Mouse (Mus musculus): ENCODE measurements around the gene Gm3127.
"Not testable (repeated sequence)": the region's sequence is repeated elsewhere in the genome, so short reads cannot be mapped to it uniquely, and the experiment has no call there.

The Gm3127 gene

DNA sequence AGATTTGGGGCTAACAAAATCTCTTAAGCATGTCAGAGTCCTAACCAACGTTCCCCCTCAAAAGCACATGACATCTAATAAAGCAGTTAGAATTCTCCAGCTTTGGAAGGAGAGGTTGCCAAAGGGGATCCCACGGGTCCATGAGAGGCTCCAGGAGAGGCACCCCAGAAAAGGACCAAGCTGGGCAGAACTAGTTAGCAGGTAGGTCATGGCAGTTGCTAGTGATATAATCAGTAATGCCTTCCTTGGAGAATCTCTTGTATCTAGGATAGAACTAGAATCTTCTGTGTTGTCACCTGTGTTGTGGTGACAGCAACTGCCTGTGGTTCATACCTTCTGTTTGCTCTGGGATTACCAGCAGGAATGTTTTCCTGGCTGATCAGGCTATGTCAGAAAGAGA, at the start of gene Gm3127:
Gene Gm3127, plus strand, starts transcription at position 301 of the 400 bp plus-strand sequence.
- DNase-seq (ENCODE audit: low spot score), result not testable (repeated sequence)

DNA sequence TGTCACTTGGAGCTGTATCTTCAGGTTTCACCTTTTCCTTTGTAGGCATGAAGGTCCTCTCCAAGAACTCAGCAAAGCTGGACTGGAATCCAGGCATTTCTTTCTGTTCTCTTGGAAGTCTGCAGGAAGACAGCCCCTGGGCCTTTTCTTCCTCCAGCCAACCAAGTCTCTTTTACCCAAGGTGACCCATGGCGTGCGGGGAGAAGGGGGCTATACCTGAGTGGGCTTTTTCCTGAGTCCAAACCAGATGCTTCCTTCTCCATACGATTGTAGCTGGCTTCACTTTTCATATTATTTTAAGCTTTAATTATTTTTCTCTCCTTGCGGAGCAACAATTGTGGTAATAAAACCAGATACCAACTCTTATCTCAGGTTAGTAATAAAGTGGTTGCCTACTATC, 23.2 kb upstream of the Gm3127 start:
- not testable (repeated sequence) for DNase-seq (ENCODE audit: low spot score)

DNA sequence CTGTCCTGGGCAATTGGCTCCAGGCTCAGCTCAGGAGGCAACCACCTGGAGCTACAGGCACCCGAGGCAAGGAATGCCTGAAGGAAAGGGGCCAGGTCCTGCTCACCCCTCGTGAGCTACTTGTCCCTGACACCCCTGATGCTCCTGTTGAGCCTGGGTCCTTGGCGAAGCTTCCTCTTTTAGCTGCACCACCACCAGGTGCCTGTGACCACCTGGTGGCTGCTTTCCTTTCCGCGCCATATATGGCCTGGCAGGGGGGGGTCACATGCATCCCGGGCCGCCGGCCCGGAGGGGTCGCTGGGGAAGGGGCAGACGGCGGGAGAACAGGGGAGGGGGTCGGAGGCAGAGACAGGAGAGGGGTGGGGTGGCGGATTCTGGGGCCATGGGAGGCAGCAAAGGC, 17.2 kb downstream of the Gm3127 start:
- DNase-seq (ENCODE audit: low spot score), result not testable (repeated sequence)

DNA sequence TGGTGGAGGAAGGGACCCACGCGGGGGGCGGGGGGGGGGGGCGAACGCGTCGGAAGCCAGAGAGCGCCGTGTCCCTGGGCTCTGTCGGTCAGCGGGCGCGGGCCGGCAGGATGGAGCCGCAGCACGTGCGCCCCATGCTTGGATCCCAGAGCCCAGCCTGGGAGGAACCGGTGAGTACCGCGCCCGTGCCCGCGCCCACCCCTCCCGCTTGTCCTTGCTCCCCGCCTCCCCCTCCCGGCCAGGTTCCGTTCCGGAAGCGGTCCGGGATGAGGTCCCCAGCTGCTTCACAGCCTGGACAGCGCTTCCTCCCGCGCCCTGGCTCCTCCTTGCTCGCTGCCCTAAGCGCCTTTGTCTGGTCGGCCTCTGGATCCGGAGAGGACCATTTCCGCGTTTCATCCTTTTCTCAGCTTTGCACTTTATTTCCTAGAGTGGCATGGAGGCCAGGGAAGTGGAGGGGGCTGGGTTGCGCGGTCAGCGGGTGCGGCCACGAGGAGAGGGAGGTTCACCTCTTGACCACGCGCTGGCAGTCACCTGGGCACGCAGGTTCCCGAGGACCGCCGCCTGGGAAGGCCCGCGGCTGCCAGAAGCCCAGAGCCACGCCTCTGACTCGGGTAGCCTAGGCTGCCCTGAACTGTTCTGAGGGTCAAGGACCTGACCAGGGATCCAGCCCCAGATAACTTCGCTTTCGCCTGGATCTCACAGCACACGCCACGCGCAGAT, 17.8 kb downstream of the Gm3127 start, which contains the start of gene Gm2974:
Gene Gm2974, plus strand, starts transcription at position 86 of the 720 bp plus-strand sequence.
- DNase-seq (ENCODE audit: low spot score), result not testable (repeated sequence)

DNA sequence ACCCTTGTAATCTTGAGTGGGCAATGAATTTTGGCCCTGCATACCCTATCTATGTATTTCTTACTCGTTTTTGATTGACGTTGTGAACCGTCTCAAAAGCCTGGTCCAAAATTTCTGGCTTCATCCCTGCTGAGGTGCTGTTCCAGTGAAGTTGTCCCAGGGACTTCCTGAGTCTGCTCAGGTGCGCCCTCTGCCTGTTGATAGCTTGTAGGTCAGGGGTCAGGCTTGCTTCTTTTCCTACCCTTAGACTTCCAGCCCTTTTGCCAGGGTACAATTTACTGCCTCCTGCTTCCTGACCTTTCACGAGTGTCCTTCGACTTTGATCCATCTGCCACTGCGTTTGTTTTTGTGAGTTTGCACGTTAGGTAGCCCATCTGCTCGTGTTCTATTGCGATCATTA, 18.5 kb downstream of the Gm3127 start:
- DNase-seq (ENCODE audit: low spot score), result not testable (repeated sequence)

Data from T-cell, adult 2 months (primary cell).